Mouse (Mus musculus) forebrain, embryonic 16.5 days (tissue): ENCODE measurements at regions not wholly inside any gene's neighbourhood (a gene's known extent, or its start where the extent isn't known, plus 50 kb on each side); places are given as distances from the start of the nearest gene placed in this dataset.

ENCODE experiments used
- ATAC-seq: fragments of 200-750 bp; cut with Nextera tagmentation; 2 replicates; pipeline ENCODE4 v1.8.0; 2017; ENCODE audit warnings: mild to moderate bottlenecking, moderate library complexity
- H3K27ac ChIP-seq: fragments of 300-500 bp; sonication (generic); 2 replicates; pipeline ENCODE4 v1.5.1; 2014; ENCODE audit warnings: low read length, control low read depth
- H3K27me3 ChIP-seq: fragments of 300-500 bp; sonication (generic); replicated peaks from 2 replicates; pipeline ENCODE4 v1.6.1; 2014; ENCODE audit warnings: low read length; ENCODE audit not compliant: control insufficient read depth, insufficient read depth
- H3K36me3 ChIP-seq: fragments of 300-500 bp; sonication (generic); 2 replicates; pipeline ENCODE4 v1.6.1; 2014; ENCODE audit not compliant: control insufficient read depth, insufficient read depth
- H3K4me1 ChIP-seq: fragments of 300-500 bp; sonication (generic); replicated peaks from 2 replicates; pipeline ENCODE4 v1.6.1; 2014; ENCODE audit warnings: low read length; ENCODE audit not compliant: control insufficient read depth, insufficient read depth
- H3K4me2 ChIP-seq: fragments of 300-500 bp; sonication (generic); 2 replicates; pipeline ENCODE4 v1.6.1; 2014; ENCODE audit warnings: mild to moderate bottlenecking, low read length, control low read depth
- H3K4me3 ChIP-seq: fragments of 300-500 bp; sonication (generic); replicated peaks from 2 replicates; pipeline ENCODE4 v1.5.1; 2014; ENCODE audit warnings: mild to moderate bottlenecking, low read length, control low read depth
- H3K9ac ChIP-seq: fragments of 300-500 bp; sonication (generic); replicated peaks from 2 replicates; pipeline ENCODE4 v1.6.1; 2014; ENCODE audit warnings: low read depth, low read length, control low read depth
- H3K9me3 ChIP-seq: fragments of 300-500 bp; sonication (generic); 2 replicates; pipeline ENCODE4 v1.6.1; 2016; ENCODE audit warnings: low read length; ENCODE audit not compliant: control insufficient read depth
- WGBS: fragments of 180-500 bp; shearing (Covaris S2); extraction: QIAGEN DNeasy Blood & Tissue Kit; methylation state at CpG from one replicate; pipeline ENCODE4 v1.1.7; 2014; 5-methylcytosine and 5-hydroxymethylcytosine counted together

- Histone ChIP-seq H3K9me3 (no peaks in the 10 kb centered on the region), H3K4me3 (no peak overlapping the region), H3K36me3 (no peaks in the 10 kb centered on the region), H3K27me3 (no peaks in the 10 kb centered on the region), H3K9ac (no peak overlapping the region; the same call in 1 of the 2 replicates), H3K27ac (peak overlapping the region; percentile 63), H3K4me1 (peaks cover 26% of the 10 kb centered on the region), H3K4me2 (no peak overlapping the region)
- no peak for ATAC-seq
- WGBS, result 58% methylated on average over 5 of the region's 5 CpGs
Measured at GRCm38 (mm10) chr4:12538043-12538442, 366.2 kb upstream of the Fam92a start.

GRCm38 (mm10) chr4:12534151-12534550, 362.3 kb upstream of the Fam92a start:
- no peak overlapping the region for H3K4me2 ChIP-seq
- 0 out of 2 replicates have a peak overlapping the region, but pooled peaks have one; percentile 8 for H3K27ac ChIP-seq
- no peak overlapping the region for H3K4me3 ChIP-seq
- H3K36me3 ChIP-seq, result no peaks in the 10 kb centered on the region
- WGBS, result 8% methylated on average over 2 of the region's 2 CpGs
- H3K9me3 ChIP-seq, result no peaks in the 10 kb centered on the region
- ATAC-seq, result peak; percentile 22; the same call in 1 of the 2 replicates
- no peak overlapping the region for H3K9ac ChIP-seq
- no peaks in the 10 kb centered on the region for H3K27me3 ChIP-seq
- H3K4me1 ChIP-seq, result peaks cover 23% of the 10 kb centered on the region

GRCm38 (mm10) chr4:12532961-12533360, 361.1 kb upstream of the Fam92a start:
- peak; percentile 49; the same call in 1 of the 2 replicates for ATAC-seq
- no peak overlapping the region for H3K4me2 ChIP-seq
- H3K9me3 ChIP-seq, result no peaks in the 10 kb centered on the region
- WGBS, result 28% methylated on average over 4 of the region's 4 CpGs
- no peaks in the 10 kb centered on the region for H3K36me3 ChIP-seq
- H3K9ac ChIP-seq, result no peak overlapping the region
- H3K27me3 ChIP-seq, result no peaks in the 10 kb centered on the region
- H3K4me1 ChIP-seq, result peaks cover 18% of the 10 kb centered on the region
- no peak overlapping the region for H3K4me3 ChIP-seq
- H3K27ac ChIP-seq, result no peak overlapping the region

GRCm38 (mm10) chr4:12522358-12522757, 350.5 kb upstream of the Fam92a start:
- WGBS, result 58% methylated on average over 7 of the region's 7 CpGs
- Histone ChIP-seq H3K9ac (no peak overlapping the region), H3K9me3 (no peaks in the 10 kb centered on the region), H3K27ac (no peak overlapping the region), H3K27me3 (no peaks in the 10 kb centered on the region), H3K36me3 (no peaks in the 10 kb centered on the region), H3K4me2 (no peak overlapping the region), H3K4me1 (0 out of 2 replicates have a peak, but pooled peaks cover 3% of the 10 kb centered on the region), H3K4me3 (no peak overlapping the region)
- ATAC-seq, result no peak

- H3K4me3 ChIP-seq, result no peak overlapping the region
- H3K27me3 ChIP-seq, result no peaks in the 10 kb centered on the region
- no peak overlapping the region for H3K9ac ChIP-seq
- no peak for ATAC-seq
- no peak overlapping the region for H3K27ac ChIP-seq
- no peaks in the 10 kb centered on the region for H3K9me3 ChIP-seq
- H3K36me3 ChIP-seq, result no peaks in the 10 kb centered on the region
- no peak overlapping the region for H3K4me2 ChIP-seq
- 90% methylated on average over 7 of the region's 7 CpGs for WGBS
- H3K4me1 ChIP-seq, result 0 out of 2 replicates have a peak, but pooled peaks cover 3% of the 10 kb centered on the region
Measured at GRCm38 (mm10) chr4:12521246-12521645, 349.4 kb upstream of the Fam92a start.

DNA sequence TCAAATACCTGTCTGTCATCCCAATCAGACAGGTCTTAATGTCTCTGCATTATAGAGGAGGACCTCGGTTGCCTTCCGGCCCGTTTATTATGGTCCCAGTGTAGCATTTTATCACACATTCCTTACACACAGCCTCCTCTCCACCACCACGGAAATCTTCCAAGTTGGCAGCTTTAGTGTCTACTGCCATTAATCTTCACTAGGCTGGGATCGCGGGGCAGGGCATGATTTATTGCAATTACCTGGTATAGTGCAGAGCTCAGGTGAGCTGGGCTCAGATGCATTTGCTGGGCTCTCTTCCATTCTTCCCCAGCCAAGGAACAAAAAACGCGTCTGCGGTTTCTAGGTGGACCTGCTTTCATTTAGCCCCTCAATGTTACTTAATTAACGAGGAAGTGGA, 344.7 kb upstream of the Fam92a start:
- Histone ChIP-seq H3K9ac (no peak overlapping the region), H3K9me3 (no peaks in the 10 kb centered on the region), H3K4me3 (no peak overlapping the region), H3K4me2 (no peak overlapping the region), H3K36me3 (no peaks in the 10 kb centered on the region), H3K27me3 (no peaks in the 10 kb centered on the region), H3K27ac (no peak overlapping the region), H3K4me1 (peaks cover 6% of the 10 kb centered on the region; the same call in 1 of the 2 replicates)
- ATAC-seq, result no peak
- WGBS, result 83% methylated on average over 10 of the region's 10 CpGs

DNA sequence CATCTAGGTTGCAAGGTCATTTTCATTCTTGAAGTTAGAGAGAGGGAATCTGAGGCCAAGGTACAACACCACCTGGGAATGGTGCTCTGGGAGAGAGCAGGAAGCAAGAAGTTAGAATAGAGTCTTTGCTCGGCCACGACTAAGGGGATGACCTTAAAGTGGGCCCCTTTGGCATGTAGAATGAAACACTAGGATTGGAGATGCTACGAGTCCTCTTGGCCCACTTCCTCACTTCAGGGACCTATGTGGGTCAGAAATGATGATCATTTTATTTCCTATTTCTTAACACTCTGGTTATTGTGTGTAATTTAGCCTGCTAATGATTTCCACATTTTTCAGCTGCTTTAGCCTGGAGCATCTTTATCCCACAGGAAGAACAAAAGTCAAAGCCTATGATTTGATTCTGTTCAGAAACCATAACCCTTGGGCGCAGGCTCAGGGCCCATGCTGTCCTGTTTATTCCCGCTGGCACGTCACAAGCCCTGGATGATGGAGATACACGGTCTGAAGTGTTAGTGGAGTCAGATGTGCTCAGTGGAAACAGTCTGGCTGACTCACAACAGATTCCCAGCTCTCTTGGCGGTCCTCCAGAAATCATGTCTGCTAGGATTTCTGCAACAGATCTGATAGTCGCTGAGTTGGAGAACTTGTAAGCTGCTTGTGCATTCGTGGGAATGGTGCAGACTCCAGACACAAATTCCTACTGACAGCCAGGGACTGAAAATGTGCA, 340.0 kb upstream of the Fam92a start:
- Histone ChIP-seq H3K27ac (peak overlapping the region; percentile 49; the same call in 1 of the 2 replicates), H3K4me2 (no peak overlapping the region), H3K4me1 (peaks cover 16% of the 10 kb centered on the region), H3K4me3 (no peak overlapping the region), H3K36me3 (no peaks in the 10 kb centered on the region), H3K27me3 (no peaks in the 10 kb centered on the region), H3K9ac (no peak overlapping the region), H3K9me3 (no peaks in the 10 kb centered on the region)
- ATAC-seq, result peak; percentile 89
- WGBS, result 53% methylated on average over 10 of the region's 10 CpGs

GRCm38 (mm10) chr4:12506851-12507551, 335.2 kb upstream of the Fam92a start:
- no peaks in the 10 kb centered on the region for H3K9me3 ChIP-seq
- no peaks in the 10 kb centered on the region for H3K36me3 ChIP-seq
- WGBS, result 12% methylated on average over 8 of the region's 8 CpGs
- peak overlapping the region; percentile 30; the same call in 1 of the 2 replicates for H3K4me2 ChIP-seq
- H3K27me3 ChIP-seq, result no peaks in the 10 kb centered on the region
- peaks cover 24% of the 10 kb centered on the region for H3K4me1 ChIP-seq
- H3K27ac ChIP-seq, result peak overlapping the region; percentile 80
- ATAC-seq, result peak; percentile 88
- H3K9ac ChIP-seq, result no peak overlapping the region
- H3K4me3 ChIP-seq, result no peak overlapping the region

DNA sequence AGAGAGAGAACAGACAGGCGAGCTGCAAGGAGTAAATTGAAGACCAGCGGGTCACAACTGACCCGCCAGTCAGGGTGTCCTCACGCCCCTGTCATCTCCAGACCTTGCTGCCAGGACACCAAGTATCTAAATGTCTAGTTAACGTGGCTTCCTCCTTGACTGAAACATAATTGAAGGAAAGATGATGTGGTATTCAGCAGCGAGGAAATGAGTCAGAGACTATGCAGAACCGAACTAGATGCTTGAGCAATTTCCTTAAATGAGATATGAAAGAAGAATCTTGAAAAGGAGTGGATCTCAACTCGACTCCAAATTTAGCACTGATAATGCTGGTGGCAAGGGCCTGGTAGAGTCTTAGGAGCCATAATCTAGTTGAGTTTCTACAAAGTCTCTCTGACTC, 329.3 kb upstream of the Fam92a start:
- H3K4me3 ChIP-seq, result no peak overlapping the region
- no peaks in the 10 kb centered on the region for H3K27me3 ChIP-seq
- ATAC-seq, result no peak
- H3K4me2 ChIP-seq, result no peak overlapping the region
- no peak overlapping the region for H3K9ac ChIP-seq
- H3K27ac ChIP-seq, result no peak overlapping the region
- WGBS, result 91% methylated on average over 8 of the region's 8 CpGs
- no peaks in the 10 kb centered on the region for H3K36me3 ChIP-seq
- no peaks in the 10 kb centered on the region for H3K9me3 ChIP-seq
- H3K4me1 ChIP-seq, result peaks cover 2% of the 10 kb centered on the region
